Mouse (Mus musculus): ENCODE results near the gene Spata13. TPM values are rescaled to one million over a fixed set of nuclear protein-coding genes. Genes with fewer than 3 reads are reported as not detected.

The Spata13 gene
- total RNA-seq, 2 experiments from 2014 or later, result 25.6 to 31.8 TPM

GRCm38 (mm10) chr14:60682361-60683023, 48.7 kb downstream of the Spata13 start:
- no peak for DNase-seq

DNA sequence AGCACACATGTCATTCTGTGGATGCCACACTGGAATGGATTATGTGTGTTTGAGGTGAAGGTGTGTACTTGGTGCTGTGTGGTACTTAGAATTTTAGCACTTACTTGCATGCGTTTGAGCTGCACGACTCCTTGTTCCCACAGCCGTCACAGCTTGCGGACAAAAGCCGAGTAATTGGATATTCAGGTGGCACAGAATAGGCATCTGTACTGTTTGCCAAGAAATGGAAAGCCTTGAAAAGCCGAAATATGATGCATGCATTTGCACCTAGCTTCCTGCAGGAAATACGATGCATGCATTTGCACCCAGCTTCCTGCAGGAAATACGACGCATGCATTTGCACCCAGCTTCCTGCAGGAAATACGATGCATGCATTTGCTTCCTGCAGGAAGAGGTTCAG, 50.2 kb downstream of the Spata13 start:
- DNase-seq, result no peak

GRCm38 (mm10) chr14:60686733-60687132, 52.9 kb downstream of the Spata13 start:
- DNase-seq, result no peak

GRCm38 (mm10) chr14:60687241-60687640, 53.4 kb downstream of the Spata13 start:
- DNase-seq, result no peak

DNA sequence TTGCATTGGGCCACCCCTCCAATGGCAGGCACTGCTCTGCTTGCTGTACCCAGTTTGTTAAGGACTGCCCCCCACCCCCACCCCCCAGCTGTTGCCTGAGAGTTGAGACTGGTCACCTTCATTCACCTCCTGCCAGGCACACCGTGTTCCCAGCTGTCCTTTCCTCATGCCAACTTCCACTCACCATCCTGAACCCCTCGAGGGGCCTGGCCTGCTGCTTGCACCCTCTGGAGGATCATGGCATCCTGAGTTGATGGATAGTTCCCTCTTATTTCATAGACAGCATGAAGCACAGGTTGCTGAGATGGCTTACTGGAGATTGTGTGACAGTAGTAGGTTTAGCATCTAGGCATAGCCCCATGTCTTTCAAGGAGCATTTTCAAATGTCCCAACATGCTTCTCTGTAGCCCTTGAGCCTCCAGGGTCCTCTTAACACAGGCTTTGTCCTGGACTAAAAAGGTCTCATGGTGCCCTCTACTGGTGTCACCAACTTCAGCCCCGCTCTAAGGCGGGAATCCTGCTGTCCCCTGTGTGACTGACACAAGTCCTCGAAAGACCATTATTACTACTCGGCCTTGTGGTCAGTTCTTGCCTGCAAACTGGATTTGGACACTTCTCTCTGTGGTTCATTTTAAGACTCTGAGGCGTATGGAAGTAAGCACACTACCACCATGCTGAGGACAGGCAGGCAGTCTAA, 54.9 kb downstream of the Spata13 start:
- peak; percentile 62 to 72 for DNase-seq

DNA sequence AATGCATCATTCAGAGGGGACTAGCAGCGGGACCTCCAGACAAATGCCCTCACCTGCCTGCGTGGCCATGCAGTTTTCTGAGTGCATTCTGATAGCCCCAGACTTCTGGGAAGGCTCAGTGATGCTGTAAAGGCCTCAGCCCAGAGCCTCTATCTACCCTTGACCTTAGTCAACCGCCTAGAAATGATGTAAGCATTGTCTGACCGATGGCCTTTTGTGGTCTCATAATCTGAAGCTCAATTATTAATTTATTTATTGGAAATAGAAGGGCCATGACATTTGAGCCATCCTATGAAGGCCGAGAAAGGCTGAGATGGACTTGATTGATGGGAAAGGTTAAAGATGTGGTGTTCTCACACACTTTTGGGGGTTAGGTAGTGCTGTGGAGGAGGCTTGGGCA, 56.0 kb downstream of the Spata13 start:
- no peak for DNase-seq

GRCm38 (mm10) chr14:60690631-60691030, 56.8 kb downstream of the Spata13 start:
- no peak for DNase-seq

- no peak for DNase-seq
Observed at GRCm38 (mm10) chr14:60693122-60693536, 59.3 kb downstream of the Spata13 start.

DNA sequence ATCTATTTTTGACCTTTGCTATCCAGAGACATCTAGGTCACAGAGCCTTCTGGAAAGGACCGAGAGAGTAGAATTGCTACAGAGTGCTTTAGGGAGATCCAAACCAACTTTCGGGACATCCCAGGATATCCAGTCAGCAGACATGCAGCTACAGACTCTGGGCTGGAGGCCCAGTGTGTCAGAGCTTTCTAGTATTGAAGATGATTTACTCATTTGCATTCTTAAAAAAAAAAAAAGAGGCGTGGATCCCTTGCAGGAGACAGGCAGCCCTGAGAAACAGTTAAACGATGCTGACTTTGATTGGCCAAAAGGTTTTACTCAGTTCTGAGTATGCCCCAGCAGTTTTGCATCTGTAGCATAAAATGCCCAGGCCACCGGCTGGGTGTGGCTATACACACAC, 59.9 kb downstream of the Spata13 start:
- DNase-seq, result no peak

DNA sequence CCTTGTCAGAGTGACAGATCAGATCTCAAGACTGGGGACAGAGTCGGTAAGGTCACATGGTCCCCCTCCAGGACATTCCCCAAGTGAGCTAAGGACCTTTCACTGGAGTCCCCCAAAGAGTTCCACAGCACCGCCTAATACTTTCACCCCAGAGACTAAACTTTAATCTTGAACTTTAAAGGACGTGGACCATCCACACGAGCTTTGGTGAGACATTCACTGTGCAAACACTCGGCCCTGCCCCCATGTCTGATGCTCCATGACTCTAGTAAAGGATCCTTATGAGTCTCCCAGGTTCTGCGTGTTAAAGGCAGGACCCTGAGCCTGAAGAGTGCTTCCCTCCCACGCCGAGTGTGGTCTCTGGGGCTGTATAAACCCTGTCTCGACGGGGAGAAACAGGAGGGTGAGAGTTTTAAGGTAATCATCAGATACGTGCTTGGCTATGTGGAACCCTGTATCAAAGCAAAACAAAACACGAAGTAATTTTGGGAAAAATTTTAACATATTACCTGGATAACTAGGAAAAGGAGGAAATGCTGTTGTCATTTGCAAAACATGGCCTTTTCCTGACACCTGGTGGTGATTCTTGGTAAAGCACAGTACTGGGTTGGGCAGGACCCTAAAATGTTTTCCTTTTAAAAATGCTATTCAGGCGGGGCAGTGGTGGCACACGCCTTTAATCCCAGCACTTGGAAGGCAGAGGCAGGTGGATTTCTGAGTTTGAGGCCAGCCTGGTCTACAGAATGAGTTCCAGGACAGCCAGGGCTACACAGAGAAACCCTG, 60.6 kb downstream of the Spata13 start:
- peak in 1 of 2 experiments; percentile 64 for DNase-seq

- no peak for DNase-seq
Observed at GRCm38 (mm10) chr14:60697351-60697750, 63.5 kb downstream of the Spata13 start.

DNA sequence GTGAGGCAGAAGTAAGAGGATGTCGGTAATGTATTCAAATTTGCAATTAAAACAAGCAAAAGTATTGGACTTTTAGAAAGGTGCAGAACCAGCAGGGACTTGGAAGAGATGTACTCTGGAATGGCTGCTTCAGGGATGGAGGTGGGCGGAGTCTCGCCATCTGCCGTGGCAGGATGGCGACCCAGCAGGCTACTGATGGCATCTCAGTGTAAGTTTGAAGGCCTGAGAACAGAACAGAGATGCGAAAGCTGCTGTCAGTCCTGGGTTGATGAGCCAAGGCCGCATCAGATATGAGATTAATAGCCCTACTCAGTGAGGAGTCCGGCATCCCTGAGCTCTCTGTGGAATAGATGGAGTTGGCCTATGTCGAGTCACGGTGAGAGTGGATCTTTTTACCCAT, 65.2 kb downstream of the Spata13 start:
- no peak for DNase-seq

- DNase-seq, result no peak
Observed at GRCm38 (mm10) chr14:60702377-60703140, 68.8 kb downstream of the Spata13 start.

DNA sequence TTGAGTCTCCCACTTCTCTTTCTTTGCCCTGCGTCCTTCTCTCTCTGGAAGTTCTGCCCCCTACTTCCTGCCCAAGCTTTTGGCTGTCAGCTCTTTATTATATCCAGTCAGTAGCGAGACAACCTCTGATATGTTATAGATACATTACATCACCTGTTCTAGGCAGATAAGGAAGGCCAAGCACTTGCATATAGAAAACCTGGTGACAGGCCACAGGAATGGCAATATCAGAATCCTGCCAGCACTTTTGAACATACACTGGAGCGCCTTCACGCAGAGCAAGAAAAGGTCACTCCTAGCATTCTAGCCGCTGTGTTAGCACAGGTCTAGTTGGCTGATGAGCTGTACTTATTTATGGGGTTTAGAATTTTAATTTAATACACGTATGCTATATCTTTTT, 70.7 kb downstream of the Spata13 start:
- DNase-seq, result no peak

GRCm38 (mm10) chr14:60704961-60705360, 71.2 kb downstream of the Spata13 start:
- peak; percentile 59 to 60 for DNase-seq

- no peak for DNase-seq
Observed at GRCm38 (mm10) chr14:60709192-60709591, 75.4 kb downstream of the Spata13 start.

DNA sequence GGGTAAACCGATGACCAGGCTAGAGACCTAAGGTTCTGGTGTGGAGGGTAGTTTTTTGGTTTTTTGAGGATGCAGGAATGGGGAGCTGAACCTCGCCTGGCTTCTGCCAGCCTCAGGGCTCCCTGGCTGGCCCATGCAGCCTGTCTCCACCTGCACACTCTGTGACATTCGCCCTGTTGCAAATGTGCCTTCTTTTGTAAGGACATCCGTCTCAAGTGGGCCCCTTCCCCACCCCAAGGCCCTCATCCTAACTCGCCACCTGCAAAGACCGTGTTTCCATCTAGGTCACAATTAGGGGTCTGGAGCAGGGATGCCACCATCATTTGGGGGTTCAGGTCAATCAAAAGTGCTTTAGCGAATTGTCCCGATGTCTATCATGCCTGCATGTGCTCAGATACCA, 75.9 kb downstream of the Spata13 start:
- no peak for DNase-seq

- DNase-seq, result no peak
Observed at GRCm38 (mm10) chr14:60711161-60711560, 77.4 kb downstream of the Spata13 start.

- DNase-seq, result no peak
Observed at GRCm38 (mm10) chr14:60711590-60712288, 77.9 kb downstream of the Spata13 start.

- no peak for DNase-seq
Observed at GRCm38 (mm10) chr14:60712289-60712830, 78.6 kb downstream of the Spata13 start.

- DNase-seq, result no peak
Observed at GRCm38 (mm10) chr14:60715686-60716085, 81.9 kb downstream of the Spata13 start.

- DNase-seq, result no peak
Observed at GRCm38 (mm10) chr14:60721304-60721703, 87.5 kb downstream of the Spata13 start.
